In the genomic region with DNA sequence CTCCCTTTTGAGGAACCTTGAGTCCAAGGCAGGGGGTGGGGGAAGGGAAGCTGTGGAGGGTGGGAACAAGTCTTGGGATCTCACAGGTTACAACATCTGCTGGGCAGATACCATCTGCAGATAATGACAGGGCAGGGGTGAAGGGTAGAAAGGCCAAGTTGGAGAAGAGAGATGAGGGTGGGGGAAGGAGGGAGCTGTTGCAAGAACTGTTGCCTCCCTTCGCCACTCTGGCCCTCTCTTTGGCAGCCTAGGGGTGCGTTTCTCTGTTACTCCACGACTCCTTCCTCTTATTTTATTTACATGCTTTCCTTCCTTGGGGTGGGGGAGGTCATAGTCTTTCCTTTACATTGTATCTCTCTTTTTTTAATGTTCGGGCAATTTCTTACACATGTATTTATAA, we compare ENCODE assay signal across 30 mouse cellular contexts. TPM values are rescaled to one million over a fixed set of nuclear protein-coding genes. Genes with fewer than 3 reads are reported as not detected.
DNase-seq lines count a peak whose midpoint lies in the region; ATAC-seq lines count a peak whose summit lies in the region.
"Had no signal": no experiment of that assay in that cellular context is flagged by ENCODE, and none has a peak within 500 bp of the region (broad histone marks: within the 10 kb centered on the region; RNA-seq: fewer than 3 reads in every experiment).

No protein-coding gene starts in this region.

- peak; percentile 19 for DNase-seq in embryo, embryonic 11 days
- no peak for DNase-seq in embryo, embryonic 10.5 days (ENCODE audit: low spot score)
- DNase-seq in heart, postnatal 25 days (ENCODE audit: low spot score): no peak
- DNase-seq in embryonic facial prominence, embryonic 10.5 days (ENCODE audit: low spot score): peak; percentile 34
- no peak for DNase-seq in urinary bladder, adult 18-20 months (ENCODE audit: low spot score in 2 of 2)
- DNase-seq: adrenal gland, adult 8-10 months; adrenal gland, postnatal 25 days; cerebellum, adult 18-20 months; cerebellum, adult 9-10 months; cerebellum, postnatal 14 days; gastrocnemius, postnatal 10 days; gastrocnemius, postnatal 36 days; heart, adult 18-20 months; heart, postnatal 14 days had no signal

- no peaks in the 10 kb centered on the region for H3K27me3 ChIP-seq in heart, embryonic 16.5 days (ENCODE audit: control insufficient read depth, insufficient read depth, low read length)
- no peaks in the 10 kb centered on the region for H3K27me3 ChIP-seq in embryonic facial prominence, embryonic 10.5 days (replicated peaks; ENCODE audit: low read depth, poor library complexity, severe bottlenecking)
- H3K27me3 ChIP-seq: embryonic facial prominence, embryonic 13.5 days; forebrain, embryonic 12.5 days; forebrain, embryonic 15.5 days; heart, embryonic 12.5 days; heart, embryonic 15.5 days had no signal

- no peak overlapping the region for H3K4me3 ChIP-seq in heart, embryonic 16.5 days (ENCODE audit: low read length)
- H3K4me3 ChIP-seq in embryonic facial prominence, embryonic 10.5 days: no peak overlapping the region
- H3K4me3 ChIP-seq: embryonic facial prominence, embryonic 13.5 days; erythroblast, embryonic 14.5 days; forebrain, embryonic 12.5 days; forebrain, embryonic 15.5 days; heart, embryonic 12.5 days; heart, embryonic 15.5 days; hindbrain, embryonic 10.5 days had no signal

- H3K9ac ChIP-seq in heart, embryonic 16.5 days (ENCODE audit: low read length): no peak overlapping the region
- H3K9ac ChIP-seq: embryonic facial prominence, embryonic 13.5 days; forebrain, embryonic 12.5 days; forebrain, embryonic 15.5 days; heart, embryonic 12.5 days; heart, embryonic 15.5 days; hindbrain, embryonic 14.5 days had no signal

- intact Hi-C loops in heart, postnatal 25 days (cut with DNase I): no loop called here

- H3K9me3 ChIP-seq in heart, embryonic 16.5 days (replicated peaks; ENCODE audit: control insufficient read depth, low read length): 0 out of 2 replicates have a peak, but pooled peaks cover 2% of the 10 kb centered on the region
- 0 out of 2 replicates have a peak, but pooled peaks cover 1% of the 10 kb centered on the region for H3K9me3 ChIP-seq in embryonic facial prominence, embryonic 10.5 days
- H3K9me3 ChIP-seq: embryonic facial prominence, embryonic 13.5 days; forebrain, embryonic 12.5 days; forebrain, embryonic 15.5 days; heart, embryonic 15.5 days had no signal

- WGBS in heart, embryonic 16.5 days: 72% methylated on average over 4 of the region's 4 CpGs
- WGBS in embryonic facial prominence, embryonic 10.5 days: 45% methylated on average over 4 of the region's 4 CpGs

- H3K36me3 ChIP-seq in heart, embryonic 16.5 days (ENCODE audit: control insufficient read depth, insufficient read depth): no peaks in the 10 kb centered on the region
- no peaks in the 10 kb centered on the region for H3K36me3 ChIP-seq in embryonic facial prominence, embryonic 10.5 days (replicated peaks)
- H3K36me3 ChIP-seq: embryonic facial prominence, embryonic 13.5 days; forebrain, embryonic 12.5 days; forebrain, embryonic 15.5 days; heart, embryonic 12.5 days; heart, embryonic 15.5 days; hindbrain, embryonic 10.5 days had no signal

- H3K4me2 ChIP-seq in heart, embryonic 16.5 days (ENCODE audit: low read depth, low read length): no peak overlapping the region
- H3K4me2 ChIP-seq: embryonic facial prominence, embryonic 13.5 days; forebrain, embryonic 12.5 days; forebrain, embryonic 15.5 days; heart, embryonic 12.5 days; heart, embryonic 15.5 days; hindbrain, embryonic 14.5 days had no signal

- no peak overlapping the region for H3K27ac ChIP-seq in heart, embryonic 16.5 days (ENCODE audit: low read length)
- no peak overlapping the region for H3K27ac ChIP-seq in embryonic facial prominence, embryonic 10.5 days (replicated peaks)
- H3K27ac ChIP-seq: embryonic facial prominence, embryonic 13.5 days; forebrain, embryonic 12.5 days; forebrain, embryonic 15.5 days; heart, embryonic 15.5 days; hindbrain, embryonic 10.5 days; hindbrain, embryonic 14.5 days; hindbrain, postnatal 0 days had no signal

- ATAC-seq in heart, embryonic 16.5 days (replicated peaks; ENCODE audit: extremely low read depth, insufficient read depth, low FRiP score): 0 out of 2 replicates have a peak, but pooled peaks have one; percentile 32
- ATAC-seq in megakaryocyte progenitor cell, adult 5-6 weeks (replicated peaks; ENCODE audit: poor library complexity): peak; percentile 88
- ATAC-seq: activated CD4-positive, CD25-positive, alpha-beta regulatory T cell, adult 4 months; forebrain, embryonic 15.5 days; hindbrain, postnatal 0 days; inflammation-experienced regulatory T-cells, adult 6 months; intestine, embryonic 16.5 days had no signal

- H3K4me1 ChIP-seq in heart, embryonic 16.5 days (ENCODE audit: control insufficient read depth, insufficient read depth, low read length): peaks cover 8% of the 10 kb centered on the region; the same call in 1 of the 2 replicates
- H3K4me1 ChIP-seq in embryonic facial prominence, embryonic 10.5 days: peaks cover 32% of the 10 kb centered on the region
- H3K4me1 ChIP-seq: embryonic facial prominence, embryonic 13.5 days; forebrain, embryonic 12.5 days; heart, embryonic 15.5 days had no signal

RNA-seq across cellular contexts. Expression of a gene that starts 23.7 kb away (rescaled TPM):
- polyA plus RNA-seq in heart, embryonic 16.5 days (2015; fragmentation: Nextera tagmentation; extraction: Ambion mirVana): not detected in 2 replicates
- total RNA-seq in heart, postnatal 25 days (2021): not detected
- not detected in 2 replicates for polyA plus RNA-seq in embryonic facial prominence, embryonic 10.5 days (2016; fragmentation: Nextera tagmentation; extraction: Ambion mirVana)
- total RNA-seq in megakaryocyte progenitor cell, adult 5-6 weeks (2015): 0.12 and 0.54 TPM in 2 replicates
- total RNA-seq in megakaryocyte progenitor cell, adult 5-6 weeks (2017): 0.95 and 1.0 TPM in 2 replicates
- total RNA-seq: adrenal gland, adult 8-10 months; adrenal gland, postnatal 25 days; ES-E14; gastrocnemius, adult 18-20 months; gastrocnemius, postnatal 10 days; gastrocnemius, postnatal 36 days; heart, adult 18-20 months; heart, postnatal 14 days had no signal
- polyA plus RNA-seq: activated CD4-positive, CD25-positive, alpha-beta regulatory T cell, adult 4 months; erythroblast, embryonic 14.5 days; forebrain, embryonic 12.5 days; forebrain, embryonic 15.5 days; heart, embryonic 12.5 days; heart, embryonic 15.5 days; hindbrain, embryonic 10.5 days; hindbrain, embryonic 14.5 days; inflammation-experienced regulatory T-cells, adult 6 months; intestine, embryonic 16.5 days had no signal

Comparison
In these comparisons a context has a peak if more than half of its experiments do, and no peak if none do; other contexts are left out.
1. DNase-seq: peak in embryo, embryonic 11 days (single experiment) and embryonic facial prominence, embryonic 10.5 days (single experiment); none in embryo, embryonic 10.5 days (single experiment), heart, postnatal 25 days (single experiment) and urinary bladder, adult 18-20 months (0 of 2).